Mouse (Mus musculus): Measurements from ENCODE around the gene Rdh13.

GRCm38 (mm10) chr7:4432026-4432425, 13.4 kb downstream of the Rdh13 start:
- TF ChIP-seq EP300 (IDR thresholded peaks at IDR 0.05; ENCODE audit: insufficient read depth, low read depth, low read length) (no peak), CTCF (IDR thresholded peaks at IDR 0.05; ENCODE audit: low read depth, low read length) (no peak)

Data from ES-Bruce4 (cell line).